Mouse (Mus musculus) gastrocnemius, postnatal 25 days (tissue): Measurements from ENCODE around the gene Clcn7. TPM values are rescaled to one million over a fixed set of nuclear protein-coding genes. Genes with fewer than 3 reads are reported as not detected.

Experiments
- DNase-seq: peaks from one replicate; pipeline ENCODE4 v3.0.0; 2022
- total RNA-seq, 2 experiments: library from RNA; stranded (reverse); gene quantifications; 1 replicate in 1 of 2; 2 replicates in 1 of 2; pipeline ENCODE4 v1.2.3; 2021

Clcn7 gene
- total RNA-seq, 2 experiments from 2014 or later = 11.7 to 13.1 TPM

- no peak for DNase-seq
Measured at GRCm38 (mm10) chr17:25211705-25212104, 78.5 kb downstream of the Clcn7 start.

Other genes with a start within 250 kb of the Clcn7 start
- 10 to 100 TPM; 10.2 to 13.1 TPM for gene Nubp2, start 247.0 kb upstream of the Clcn7 start, total RNA-seq
- 10 to 100 TPM; 27.8 to 31.5 TPM for gene Spsb3, start 246.7 kb upstream of the Clcn7 start, total RNA-seq
- gene Eme2, start 238.3 kb upstream of the Clcn7 start, total RNA-seq = 10 to 100 TPM in 1 of 2 experiments, 1 to 10 TPM in 1; 8.8 to 10.4 TPM
- 100 to 1,000 TPM in 1 of 2 experiments, 10 to 100 TPM in 1; 85.9 to 105 TPM for gene Mrps34, start 238.3 kb upstream of the Clcn7 start, total RNA-seq
- 1 to 10 TPM; 7.7 to 9.8 TPM for gene Nme3, start 236.9 kb upstream of the Clcn7 start, total RNA-seq
- gene Mapk8ip3, start 196.4 kb upstream of the Clcn7 start, total RNA-seq = 10 to 100 TPM; 19.5 TPM
- 1 to 10 TPM; 5.5 to 8.6 TPM for gene Jpt2, start 172.7 kb upstream of the Clcn7 start, total RNA-seq
- 1 to 10 TPM; 6.8 to 6.9 TPM for gene Cramp1l, start 117.6 kb upstream of the Clcn7 start, total RNA-seq
- 1 to 10 TPM; 2.7 to 4.6 TPM for gene Ift140, start 117.3 kb upstream of the Clcn7 start, total RNA-seq
- gene Tmem204, start 49.8 kb upstream of the Clcn7 start, total RNA-seq = 10 to 100 TPM in 1 of 2 experiments, 1 to 10 TPM in 1; 9.4 to 11.0 TPM
- gene Telo2, start 17.4 kb upstream of the Clcn7 start, total RNA-seq = 1 to 10 TPM; 5.8 to 5.9 TPM
- 1 to 10 TPM; 4.4 to 6.6 TPM for gene Ptx4, start 12.6 kb upstream of the Clcn7 start, total RNA-seq
- not detected for gene Ccdc154, start 29.1 kb downstream of the Clcn7 start, total RNA-seq
- not detected for gene Gm38655, start 42.1 kb downstream of the Clcn7 start, total RNA-seq
- gene BC003965, start 51.2 kb downstream of the Clcn7 start, total RNA-seq = 10 to 100 TPM; 12.5 to 14.3 TPM
- 1 to 10 TPM; 4.4 to 4.5 TPM for gene Unkl, start 55.0 kb downstream of the Clcn7 start, total RNA-seq
- 10 to 100 TPM; 12.9 to 15.9 TPM for gene Gnptg, start 106.7 kb downstream of the Clcn7 start, total RNA-seq
- gene Tsr3, start 106.8 kb downstream of the Clcn7 start, total RNA-seq = 10 to 100 TPM; 17.2 to 18.1 TPM
- not detected for gene Baiap3, start 123.0 kb downstream of the Clcn7 start, total RNA-seq
- 10 to 100 TPM; 59.1 to 62.2 TPM for gene Ube2i, start 141.2 kb downstream of the Clcn7 start, total RNA-seq
- 1 to 10 TPM in 1 of 2 experiments, under 1 TPM in 1; 0.59 to 1.2 TPM for gene Prss34, start 165.0 kb downstream of the Clcn7 start, total RNA-seq
- not detected for gene Prss28, start 175.3 kb downstream of the Clcn7 start, total RNA-seq
- not detected for gene Prss29, start 185.3 kb downstream of the Clcn7 start, total RNA-seq
- gene Tpsab1, start 212.2 kb downstream of the Clcn7 start, total RNA-seq = 1 to 10 TPM; 1.3 to 3.1 TPM
- gene Tpsb2, start 232.9 kb downstream of the Clcn7 start, total RNA-seq = 1 to 10 TPM; 3.4 to 7.6 TPM
- not detected for gene Tpsg1, start 235.9 kb downstream of the Clcn7 start, total RNA-seq